Mouse (Mus musculus): ENCODE results near the gene Vmn1r131. TPM values are rescaled to one million over a fixed set of nuclear protein-coding genes. Genes with fewer than 3 reads are reported as not detected.

Gene Vmn1r131
- polyA plus RNA-seq (2014; fragmentation: Illumina TruSeq; extraction: RNeasy Lipid Tissue Mini Kit (QIAGEN cat#74804); ENCODE audit: low read depth, low replicate concordance): not detected

DNA sequence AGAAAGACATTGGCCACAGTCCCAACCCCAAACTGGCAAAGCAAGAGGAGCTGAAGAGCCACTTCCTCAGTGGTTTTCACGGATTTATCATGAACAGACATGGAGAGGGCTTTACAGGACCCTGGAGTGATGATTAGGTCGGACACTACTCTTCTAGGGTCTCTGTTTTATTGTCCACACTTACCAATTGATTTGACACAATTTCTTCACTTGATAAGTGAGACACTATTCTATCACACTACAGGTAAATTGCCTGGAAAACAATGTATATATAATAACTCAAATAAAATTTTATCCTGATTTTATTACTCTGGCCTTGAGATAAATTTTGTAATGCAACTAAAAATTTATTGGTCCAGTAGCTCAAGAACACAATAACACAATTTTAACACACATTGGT, at the start of gene Vmn1r131:
Gene Vmn1r131 (minus strand): TSS at position 101 of the 400 bp plus-strand sequence.

DNA sequence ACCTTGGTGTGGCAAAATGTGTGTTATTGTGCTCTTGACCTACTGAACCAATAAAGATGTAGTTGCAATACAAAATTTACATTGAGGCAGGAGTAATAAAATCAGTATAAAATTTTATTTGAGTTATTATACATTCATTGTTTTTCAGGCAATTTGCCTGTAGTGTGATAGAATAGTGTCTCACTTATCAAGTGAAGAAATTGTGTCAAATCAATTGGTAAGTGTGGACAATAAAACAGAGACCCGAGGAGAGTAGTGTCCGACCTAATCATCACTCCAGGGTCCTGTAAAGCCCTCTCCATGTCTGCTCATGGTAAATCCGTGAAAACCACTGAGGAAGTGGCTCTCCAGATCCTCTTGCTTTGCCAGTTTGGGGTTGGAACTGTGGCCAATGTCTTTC, 34.4 kb downstream of the Vmn1r131 start, which contains the start of gene Vmn1r130:
Gene Vmn1r130 (plus strand): TSS at position 301 of the 400 bp plus-strand sequence.

Other genes with a start within 250 kb of the Vmn1r131 start
- gene Vmn1r126, start 244.6 kb downstream of the Vmn1r131 start, polyA plus RNA-seq (2014; fragmentation: Illumina TruSeq; extraction: RNeasy Lipid Tissue Mini Kit (QIAGEN cat#74804); ENCODE audit: low read depth, low replicate concordance): not detected
- gene Vmn1r127, start 226.2 kb downstream of the Vmn1r131 start, polyA plus RNA-seq (2014; fragmentation: Illumina TruSeq; extraction: RNeasy Lipid Tissue Mini Kit (QIAGEN cat#74804); ENCODE audit: low read depth, low replicate concordance): not detected
- not detected for gene Vmn1r128, start 196.7 kb downstream of the Vmn1r131 start, polyA plus RNA-seq (2014; fragmentation: Illumina TruSeq; extraction: RNeasy Lipid Tissue Mini Kit (QIAGEN cat#74804); ENCODE audit: low read depth, low replicate concordance)
- not detected for gene Vmn1r129, start 184.8 kb downstream of the Vmn1r131 start, polyA plus RNA-seq (2014; fragmentation: Illumina TruSeq; extraction: RNeasy Lipid Tissue Mini Kit (QIAGEN cat#74804); ENCODE audit: low read depth, low replicate concordance)
- gene Gm6882, start 113.3 kb downstream of the Vmn1r131 start, polyA plus RNA-seq (2014; fragmentation: Illumina TruSeq; extraction: RNeasy Lipid Tissue Mini Kit (QIAGEN cat#74804); ENCODE audit: low read depth, low replicate concordance): not detected
- not detected for gene Vmn1r130, start 34.3 kb downstream of the Vmn1r131 start, polyA plus RNA-seq (2014; fragmentation: Illumina TruSeq; extraction: RNeasy Lipid Tissue Mini Kit (QIAGEN cat#74804); ENCODE audit: low read depth, low replicate concordance)
- gene Vmn1r132, start 68.0 kb upstream of the Vmn1r131 start, polyA plus RNA-seq (2014; fragmentation: Illumina TruSeq; extraction: RNeasy Lipid Tissue Mini Kit (QIAGEN cat#74804); ENCODE audit: low read depth, low replicate concordance): not detected
- not detected for gene Gm4175, start 215.4 kb upstream of the Vmn1r131 start, polyA plus RNA-seq (2014; fragmentation: Illumina TruSeq; extraction: RNeasy Lipid Tissue Mini Kit (QIAGEN cat#74804); ENCODE audit: low read depth, low replicate concordance)